Mouse (Mus musculus): ENCODE measurements around the gene Map4k4. TPM values are rescaled to one million over a fixed set of nuclear protein-coding genes. Genes with fewer than 3 reads are reported as not detected.

Gene Map4k4
- polyA plus RNA-seq, 1 experiment from 2014 or later, result 32.7 TPM

- no peak overlapping the region for H3K27ac ChIP-seq
- no peaks in the 10 kb centered on the region for H3K9me3 ChIP-seq
- no peak for ATAC-seq (ENCODE audit: insufficient number of reproducible peaks, low FRiP score, low TSS enrichment, low read depth)
- no peak overlapping the region for H3K9ac ChIP-seq
- no peak overlapping the region for H3K4me2 ChIP-seq
- no peaks in the 10 kb centered on the region for H3K27me3 ChIP-seq
- H3K36me3 ChIP-seq, result no peaks in the 10 kb centered on the region
- 57% methylated on average over 4 of the region's 4 CpGs for WGBS
- H3K4me3 ChIP-seq, result no peak overlapping the region
- H3K4me1 ChIP-seq, result 0 out of 2 replicates have a peak, but pooled peaks cover 2% of the 10 kb centered on the region
These were observed 18.2 kb upstream of the Map4k4 start for GRCm38 (mm10) chr1:39882505-39882904.

GRCm38 (mm10) chr1:39884803-39885515 lies 15.8 kb upstream of the Map4k4 start:
- Histone ChIP-seq H3K9me3 (no peaks in the 10 kb centered on the region), H3K9ac (no peak overlapping the region), H3K4me2 (no peak overlapping the region), H3K27me3 (no peaks in the 10 kb centered on the region), H3K36me3 (no peaks in the 10 kb centered on the region), H3K4me1 (0 out of 2 replicates have a peak, but pooled peaks cover 2% of the 10 kb centered on the region), H3K4me3 (no peak overlapping the region), H3K27ac (no peak overlapping the region)
- WGBS, result 52% methylated on average over 16 of the region's 16 CpGs
- ATAC-seq (ENCODE audit: insufficient number of reproducible peaks, low FRiP score, low TSS enrichment, low read depth), result no peak

- Histone ChIP-seq H3K4me3 (no peak overlapping the region), H3K4me1 (0 out of 2 replicates have a peak, but pooled peaks cover 2% of the 10 kb centered on the region), H3K27ac (no peak overlapping the region), H3K9me3 (no peaks in the 10 kb centered on the region), H3K9ac (no peak overlapping the region), H3K27me3 (no peaks in the 10 kb centered on the region), H3K36me3 (no peaks in the 10 kb centered on the region), H3K4me2 (no peak overlapping the region)
- WGBS, result 4% methylated on average over 1 of the region's 1 CpGs
- no peak for ATAC-seq (ENCODE audit: insufficient number of reproducible peaks, low FRiP score, low TSS enrichment, low read depth)
These were observed 12.7 kb upstream of the Map4k4 start for GRCm38 (mm10) chr1:39887997-39888396.

GRCm38 (mm10) chr1:39889429-39889828 lies 11.3 kb upstream of the Map4k4 start:
- WGBS, result 84% methylated on average over 8 of the region's 8 CpGs
- Histone ChIP-seq H3K4me1 (0 out of 2 replicates have a peak, but pooled peaks cover 2% of the 10 kb centered on the region), H3K27ac (no peak overlapping the region), H3K27me3 (no peaks in the 10 kb centered on the region), H3K9ac (no peak overlapping the region), H3K4me2 (no peak overlapping the region), H3K9me3 (no peaks in the 10 kb centered on the region), H3K36me3 (no peaks in the 10 kb centered on the region), H3K4me3 (no peak overlapping the region)
- no peak for ATAC-seq (ENCODE audit: insufficient number of reproducible peaks, low FRiP score, low TSS enrichment, low read depth)

- H3K27me3 ChIP-seq, result no peaks in the 10 kb centered on the region
- no peak for ATAC-seq (ENCODE audit: insufficient number of reproducible peaks, low FRiP score, low TSS enrichment, low read depth)
- H3K36me3 ChIP-seq, result no peaks in the 10 kb centered on the region
- H3K9ac ChIP-seq, result no peak overlapping the region
- no peak overlapping the region for H3K27ac ChIP-seq
- 88% methylated on average over 6 of the region's 6 CpGs for WGBS
- no peak overlapping the region for H3K4me2 ChIP-seq
- no peak overlapping the region for H3K4me3 ChIP-seq
- no peaks in the 10 kb centered on the region for H3K9me3 ChIP-seq
- H3K4me1 ChIP-seq, result 0 out of 2 replicates have a peak, but pooled peaks cover under 1% of the 10 kb centered on the region
These were observed 10.7 kb upstream of the Map4k4 start for GRCm38 (mm10) chr1:39889973-39890372.

- no peak overlapping the region for H3K9ac ChIP-seq
- H3K4me3 ChIP-seq, result no peak overlapping the region
- H3K36me3 ChIP-seq, result no peaks in the 10 kb centered on the region
- H3K4me2 ChIP-seq, result no peak overlapping the region
- H3K27me3 ChIP-seq, result no peaks in the 10 kb centered on the region
- peaks cover 5% of the 10 kb centered on the region; the same call in 1 of the 2 replicates for H3K4me1 ChIP-seq
- no peaks in the 10 kb centered on the region for H3K9me3 ChIP-seq
- H3K27ac ChIP-seq, result no peak overlapping the region
- ATAC-seq (ENCODE audit: insufficient number of reproducible peaks, low FRiP score, low TSS enrichment, low read depth), result no peak
- WGBS, result 89% methylated on average over 11 of the region's 11 CpGs
These were observed 7.4 kb upstream of the Map4k4 start for GRCm38 (mm10) chr1:39893153-39893880.

GRCm38 (mm10) chr1:39895097-39895496 lies 5.6 kb upstream of the Map4k4 start:
- H3K9me3 ChIP-seq, result no peaks in the 10 kb centered on the region
- H3K9ac ChIP-seq, result no peak overlapping the region
- ATAC-seq (ENCODE audit: insufficient number of reproducible peaks, low FRiP score, low TSS enrichment, low read depth), result peak; percentile 79; the same call in 1 of the 2 replicates
- H3K27ac ChIP-seq, result no peak overlapping the region
- H3K4me2 ChIP-seq, result no peak overlapping the region
- H3K4me1 ChIP-seq, result peaks cover 8% of the 10 kb centered on the region; the same call in 1 of the 2 replicates
- no peaks in the 10 kb centered on the region for H3K27me3 ChIP-seq
- no peak overlapping the region for H3K4me3 ChIP-seq
- 23% methylated on average over 2 of the region's 2 CpGs for WGBS
- H3K36me3 ChIP-seq, result no peaks in the 10 kb centered on the region

- Histone ChIP-seq H3K4me1 (peaks cover 9% of the 10 kb centered on the region; the same call in 1 of the 2 replicates), H3K27ac (no peak overlapping the region), H3K4me3 (no peak overlapping the region), H3K9ac (no peak overlapping the region), H3K9me3 (no peaks in the 10 kb centered on the region), H3K4me2 (no peak overlapping the region), H3K36me3 (no peaks in the 10 kb centered on the region), H3K27me3 (no peaks in the 10 kb centered on the region)
- WGBS, result 29% methylated on average over 2 of the region's 2 CpGs
- no peak for ATAC-seq (ENCODE audit: insufficient number of reproducible peaks, low FRiP score, low TSS enrichment, low read depth)
These were observed 5.2 kb upstream of the Map4k4 start for GRCm38 (mm10) chr1:39895506-39895905.

- Histone ChIP-seq H3K27ac (no peak overlapping the region), H3K9ac (no peak overlapping the region), H3K4me1 (peaks cover 9% of the 10 kb centered on the region; the same call in 1 of the 2 replicates), H3K27me3 (no peaks in the 10 kb centered on the region), H3K36me3 (no peaks in the 10 kb centered on the region), H3K4me2 (no peak overlapping the region), H3K9me3 (no peaks in the 10 kb centered on the region), H3K4me3 (no peak overlapping the region)
- no peak for ATAC-seq (ENCODE audit: insufficient number of reproducible peaks, low FRiP score, low TSS enrichment, low read depth)
- 53% methylated on average over 2 of the region's 2 CpGs for WGBS
These were observed 4.1 kb upstream of the Map4k4 start for GRCm38 (mm10) chr1:39896581-39896980.

- Histone ChIP-seq H3K4me1 (peaks cover 17% of the 10 kb centered on the region), H3K4me3 (no peak overlapping the region), H3K9me3 (no peaks in the 10 kb centered on the region), H3K27me3 (no peaks in the 10 kb centered on the region), H3K27ac (no peak overlapping the region), H3K36me3 (no peaks in the 10 kb centered on the region), H3K4me2 (no peak overlapping the region), H3K9ac (no peak overlapping the region)
- 79% methylated on average over 4 of the region's 4 CpGs for whole genome bisulfite sequencing
- no peak for ATAC-seq (ENCODE audit: insufficient number of reproducible peaks, low FRiP score, low TSS enrichment, low read depth)
These were observed 2.0 kb upstream of the Map4k4 start for GRCm38 (mm10) chr1:39898686-39899085.

- Histone ChIP-seq H3K27me3 (no peaks in the 10 kb centered on the region), H3K4me1 (peaks cover 37% of the 10 kb centered on the region), H3K4me3 (peak overlapping the region; percentile 98), H3K9me3 (no peaks in the 10 kb centered on the region), H3K36me3 (no peaks in the 10 kb centered on the region), H3K27ac (peak overlapping the region; percentile 97), H3K4me2 (peak overlapping the region; percentile 55), H3K9ac (peak overlapping the region; percentile 97)
- ATAC-seq (ENCODE audit: insufficient number of reproducible peaks, low FRiP score, low TSS enrichment, low read depth), result peak; percentile 2; the same call in 1 of the 2 replicates
- WGBS, result under 1% methylated on average over 51 of the region's 75 CpGs
These were observed 524 bp downstream of the Map4k4 start for GRCm38 (mm10) chr1:39901063-39901811.

Data from limb, embryonic 15.5 days (tissue).